Mouse (Mus musculus) induced T-regulatory cell, adult 2 months (primary cell): ENCODE data around the gene Olfr251.
"Not testable (repeated sequence)": the region's sequence is repeated elsewhere in the genome, so short reads cannot be mapped to it uniquely, and the experiment has no call there.

Source experiments
- DNase-seq: peaks from one replicate; pipeline ENCODE4 v3.0.0-alpha.2; 2012; ENCODE audit warnings: low read depth

Olfr251 gene

GRCm38 (mm10) chr9:38376786-38377185 is at the start of gene Olfr251:
Gene Olfr251 (plus strand): TSS chr9:38377086.
- DNase-seq = no peak

- no peak for DNase-seq
Measured at GRCm38 (mm10) chr9:38328760-38329159, 48.1 kb upstream of the Olfr251 start, which contains the start of gene Olfr25. Gene Olfr25 (plus strand): TSS chr9:38329060.

DNA sequence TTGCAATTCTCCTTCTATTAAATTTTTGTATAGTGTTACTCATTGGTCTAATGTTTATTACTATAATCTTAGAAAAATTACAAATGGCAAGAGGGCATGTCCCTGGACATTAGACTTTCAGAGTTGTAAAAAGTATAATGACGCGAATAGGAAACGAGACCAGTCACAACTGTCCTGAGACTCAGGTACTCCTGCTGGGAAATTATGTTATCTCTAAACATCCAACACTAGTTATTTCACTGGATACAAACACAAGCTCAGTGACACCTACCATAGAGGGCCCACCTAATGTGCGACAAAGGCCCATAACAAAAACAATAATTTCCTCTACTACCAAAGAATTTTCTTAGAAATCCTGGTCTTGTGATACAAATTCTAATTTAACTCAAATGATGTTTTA is 28.8 kb upstream of the Olfr251 start, which contains the start of gene Olfr898:
Gene Olfr898, plus strand, starts transcription at position 301 of the 400 bp plus-strand sequence.
- no peak for DNase-seq

DNA sequence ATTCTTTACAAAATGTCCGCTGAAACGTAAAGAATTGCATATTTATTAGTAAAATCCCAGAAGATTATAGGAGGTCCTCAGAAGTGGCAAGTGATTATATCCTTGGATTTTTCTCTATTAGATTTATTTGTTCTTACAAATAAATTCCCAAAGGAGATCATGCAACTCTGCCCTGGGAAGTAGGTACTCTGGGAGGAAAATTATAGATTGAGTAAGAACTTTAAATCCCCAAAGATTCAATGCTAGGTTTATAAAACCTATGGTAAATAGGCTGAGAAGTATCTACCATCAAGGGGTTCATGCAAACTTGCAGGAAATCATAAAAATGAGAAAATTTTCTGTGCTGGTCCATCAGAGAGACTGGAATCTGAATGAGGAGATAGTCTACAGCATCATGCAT is 10.3 kb upstream of the Olfr251 start, which contains the start of gene Olfr250:
Gene Olfr250, plus strand, starts transcription at position 301 of the 400 bp plus-strand sequence.
- DNase-seq = no peak

DNA sequence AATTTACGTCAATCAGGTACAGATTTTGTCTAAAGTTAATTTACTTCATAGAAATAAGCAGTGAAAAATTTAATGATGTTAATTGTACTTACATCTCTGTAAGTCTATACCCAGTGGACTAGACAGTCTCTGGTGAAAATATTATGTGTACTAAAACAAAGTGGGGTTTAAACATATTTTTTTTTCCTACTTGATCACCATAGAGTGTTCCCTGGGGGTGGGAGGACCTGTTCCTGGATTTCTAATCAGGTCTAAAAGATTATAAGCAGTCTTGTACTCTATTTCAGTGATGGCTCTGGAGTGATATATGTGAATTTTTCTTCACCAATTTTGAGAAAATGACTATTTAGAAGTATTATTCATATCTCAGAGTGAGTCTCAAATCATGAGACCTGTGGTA is 24.5 kb downstream of the Olfr251 start, which contains the start of gene Olfr147:
Gene Olfr147, plus strand, starts transcription at position 301 of the 400 bp plus-strand sequence.
- no peak for DNase-seq

DNA sequence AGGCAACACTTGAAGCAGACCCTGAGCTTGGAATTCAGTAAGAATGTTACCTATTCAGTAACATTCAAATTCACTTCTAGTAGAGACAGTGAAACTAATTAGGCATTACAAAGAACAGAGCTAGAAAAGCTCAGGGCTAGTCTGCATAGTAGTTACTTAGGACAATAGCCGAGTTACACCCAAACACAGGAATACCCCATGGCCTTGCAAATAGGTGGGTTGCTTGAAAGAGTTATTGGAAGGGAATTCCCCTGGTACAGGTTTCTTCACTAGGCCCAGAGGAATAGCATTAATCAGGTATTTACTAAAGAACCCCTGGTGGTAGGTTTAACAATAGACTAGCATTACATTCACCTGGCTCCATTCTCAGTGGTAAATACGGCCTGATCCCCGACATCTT is 30.6 kb downstream of the Olfr251 start:
- DNase-seq = not testable (repeated sequence)

DNA sequence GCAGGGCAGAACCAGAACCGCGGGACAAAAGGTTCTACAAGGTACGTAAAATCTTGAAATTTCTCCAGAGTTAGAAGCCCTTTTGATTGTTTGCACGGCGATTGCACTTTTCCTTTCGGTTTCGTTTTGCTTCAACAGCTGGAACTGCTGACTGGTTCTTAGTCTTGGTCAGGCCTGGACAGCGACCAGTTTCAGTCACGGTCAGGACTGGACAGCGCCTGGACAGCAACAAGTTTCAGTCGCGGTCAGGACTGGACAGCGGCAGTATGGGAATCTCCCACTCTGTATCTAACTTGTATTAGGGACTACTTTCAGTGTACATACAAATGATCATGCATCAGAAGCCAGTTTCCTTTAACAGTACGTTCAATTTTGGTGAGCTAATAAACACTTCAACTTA is 36.6 kb downstream of the Olfr251 start:
- not testable (repeated sequence) for DNase-seq

- DNase-seq = no peak
Measured at GRCm38 (mm10) chr9:38423801-38424200, 46.9 kb downstream of the Olfr251 start.

GRCm38 (mm10) chr9:38427026-38427425 is 50.1 kb downstream of the Olfr251 start:
- DNase-seq = no peak

DNA sequence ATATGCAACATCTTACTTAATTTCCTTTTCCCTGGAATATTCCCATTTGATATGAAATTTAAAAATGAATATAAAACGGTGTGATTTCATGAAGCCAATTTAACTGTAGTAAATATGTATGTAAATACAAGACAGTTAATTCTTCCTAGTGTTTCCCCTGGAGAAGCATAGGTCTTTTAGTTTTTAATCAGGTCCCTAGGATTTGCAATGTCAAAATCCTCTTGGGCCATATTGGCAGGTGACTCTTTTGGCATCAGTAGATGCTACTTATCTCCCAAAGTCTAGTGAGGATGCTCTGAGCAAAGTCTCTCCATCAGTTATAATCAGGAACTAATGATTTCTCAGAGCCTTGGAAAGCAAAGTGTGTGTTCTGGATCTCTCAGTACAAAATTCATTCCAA is 52.3 kb downstream of the Olfr251 start, which contains the start of gene Olfr901:
Gene Olfr901, plus strand, starts transcription at position 301 of the 400 bp plus-strand sequence.
- DNase-seq = no peak
